Mouse (Mus musculus) cerebellum, postnatal 10 days (tissue): ENCODE data around the gene Prrt4.

ENCODE experiments used
- DNase-seq, 2 experiments: peaks; one replicate each; pipeline ENCODE4 v3.0.0; 2021; ENCODE audit warnings: mixed read lengths in 2 of 2

Gene Prrt4

DNA sequence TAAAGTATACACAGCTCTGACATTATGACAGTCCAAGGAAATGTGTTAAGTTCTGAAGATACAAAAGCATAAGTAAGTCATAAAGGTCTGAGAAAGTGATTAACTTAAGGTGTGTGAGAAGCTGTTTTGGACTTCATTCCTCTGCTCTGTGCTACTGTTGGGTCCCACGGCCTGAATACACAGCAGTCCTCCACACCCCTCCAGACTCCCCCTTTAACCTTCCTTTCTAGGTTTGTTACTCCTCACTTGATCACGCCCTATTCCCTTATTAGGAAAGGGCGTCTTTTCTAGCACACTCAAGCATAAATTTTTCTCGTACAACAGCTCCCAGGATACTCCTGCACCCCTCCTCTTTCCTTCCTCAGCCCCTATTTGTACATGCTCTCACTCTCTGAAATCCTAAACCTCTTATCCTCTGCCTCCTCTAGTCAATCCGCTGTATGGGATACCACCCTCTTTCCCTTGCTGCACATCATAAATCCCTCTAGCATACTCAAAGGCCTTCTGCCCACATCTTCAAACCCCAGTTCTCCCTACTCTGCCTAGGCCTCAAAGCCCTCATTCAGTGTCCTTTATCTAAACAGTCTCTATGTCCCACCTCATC, 31.9 kb downstream of the Prrt4 start:
- no peak for DNase-seq

DNA sequence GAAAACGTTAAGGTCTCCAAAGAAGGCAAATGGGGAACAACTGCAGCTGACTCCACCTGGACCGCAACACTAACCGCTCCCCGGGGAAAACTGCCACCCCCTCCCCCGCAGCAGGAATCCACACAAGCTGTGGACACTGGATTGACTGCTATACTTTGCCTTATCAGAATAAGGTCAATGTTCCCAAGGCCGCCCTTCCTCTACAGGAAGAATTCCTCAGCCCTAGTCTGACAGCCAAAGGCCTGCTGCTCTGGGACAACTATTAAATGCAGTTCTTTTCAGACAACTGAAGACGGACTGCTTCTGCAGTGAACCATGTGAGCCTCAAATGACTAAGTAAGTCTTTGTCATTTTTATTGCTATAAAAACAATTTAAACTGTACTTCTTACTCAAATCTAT, 32.7 kb downstream of the Prrt4 start:
- DNase-seq = peak in 1 of 2 experiments; percentile 12

DNA sequence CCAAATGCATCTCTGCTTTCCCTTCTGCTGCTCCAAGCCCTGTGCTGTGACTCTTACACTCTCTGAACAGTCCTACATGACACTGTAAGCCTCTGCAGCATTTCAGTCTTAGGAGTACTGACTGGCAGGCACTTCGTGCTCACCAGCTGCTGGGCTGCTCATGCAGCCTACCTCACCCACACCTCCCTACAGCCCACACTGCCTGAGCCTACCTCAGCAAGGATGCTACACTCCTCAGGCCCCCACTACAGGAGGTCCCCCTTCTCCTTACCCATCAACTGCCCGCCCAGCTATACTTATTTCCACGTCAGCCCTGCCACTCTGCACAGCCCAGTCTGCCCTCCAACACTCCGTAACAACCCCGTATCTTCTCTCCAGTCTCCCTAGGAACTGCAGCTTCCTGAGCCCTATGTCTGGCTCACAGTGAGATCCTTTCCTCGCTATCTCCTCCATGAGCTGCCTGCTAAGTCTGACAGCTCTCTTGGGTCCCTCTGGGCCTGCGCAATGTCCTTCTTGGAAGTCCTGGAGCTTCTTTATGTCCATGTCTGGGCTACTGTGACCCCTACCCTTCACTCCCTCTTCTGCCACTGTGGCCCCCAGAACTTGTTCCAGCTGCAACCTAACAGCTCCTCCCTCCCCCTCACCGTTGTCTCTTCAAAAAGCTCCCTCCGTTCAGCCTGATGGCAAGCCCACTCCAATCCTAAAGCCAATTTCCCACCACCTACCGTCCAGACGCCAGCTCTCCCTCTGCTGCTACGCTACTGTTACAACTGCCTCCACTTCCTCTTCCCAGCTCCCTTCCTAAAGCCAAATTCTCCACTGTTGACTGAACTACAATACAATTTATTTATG, 33.7 kb downstream of the Prrt4 start:
- DNase-seq = no peak

DNA sequence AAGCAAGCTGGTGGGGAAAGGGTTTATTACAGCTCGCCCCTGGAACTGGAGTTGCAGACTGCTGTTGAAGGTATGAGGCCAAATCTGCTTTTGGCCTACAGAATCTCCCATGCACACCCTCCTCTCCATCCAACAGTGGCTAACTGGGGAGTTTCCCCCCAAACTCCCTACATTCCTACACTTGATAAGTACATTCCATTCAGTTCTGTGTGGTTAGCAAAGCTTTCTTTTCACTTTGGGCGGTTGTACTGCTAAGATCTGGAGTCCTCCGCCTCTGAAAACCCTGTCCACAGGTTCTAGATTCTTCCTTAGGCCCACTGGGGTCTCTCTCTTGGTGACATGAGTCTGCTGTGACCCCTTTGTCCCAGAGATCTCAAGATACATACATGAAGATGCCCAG, 34.4 kb downstream of the Prrt4 start:
- DNase-seq = no peak

DNA sequence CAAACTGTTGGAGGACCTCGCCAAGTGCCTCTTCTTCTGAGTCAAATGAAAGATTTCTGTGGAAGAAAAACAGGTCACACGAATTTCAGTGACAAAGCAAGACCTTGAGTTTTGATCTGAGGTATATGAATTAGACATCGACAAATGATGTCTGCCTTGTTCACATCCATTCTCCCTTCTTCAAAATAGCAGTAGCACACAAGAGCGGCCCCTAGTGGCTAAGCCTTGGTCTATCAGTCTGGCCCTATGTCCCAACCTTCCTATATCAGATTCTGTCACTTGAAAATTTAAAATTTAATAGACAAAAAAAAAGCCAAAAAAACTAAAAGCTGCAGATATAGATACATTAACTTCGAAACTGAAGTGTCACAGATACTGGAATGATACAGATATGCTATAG, 35.8 kb downstream of the Prrt4 start:
- DNase-seq = peak; percentile 88 to 92

DNA sequence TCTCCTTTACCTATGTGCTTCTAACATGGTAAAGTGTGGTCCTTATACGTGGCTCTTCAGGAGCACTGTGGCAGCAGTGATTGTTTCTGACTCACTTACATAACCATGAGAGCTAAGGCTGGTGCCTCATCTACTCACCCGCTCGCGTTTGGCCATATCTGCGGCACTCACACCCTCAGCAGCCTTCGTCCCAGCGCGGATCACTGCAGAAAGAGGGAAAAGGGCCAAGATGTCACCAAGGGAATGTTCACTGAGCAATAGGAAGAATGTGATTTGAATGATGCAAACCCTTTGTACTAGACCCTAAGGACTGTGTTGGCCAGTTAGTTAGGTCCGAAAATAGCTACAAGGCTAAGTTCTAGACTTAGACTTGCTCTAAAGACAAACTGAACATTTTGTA, 41.9 kb downstream of the Prrt4 start:
- DNase-seq = no peak

DNA sequence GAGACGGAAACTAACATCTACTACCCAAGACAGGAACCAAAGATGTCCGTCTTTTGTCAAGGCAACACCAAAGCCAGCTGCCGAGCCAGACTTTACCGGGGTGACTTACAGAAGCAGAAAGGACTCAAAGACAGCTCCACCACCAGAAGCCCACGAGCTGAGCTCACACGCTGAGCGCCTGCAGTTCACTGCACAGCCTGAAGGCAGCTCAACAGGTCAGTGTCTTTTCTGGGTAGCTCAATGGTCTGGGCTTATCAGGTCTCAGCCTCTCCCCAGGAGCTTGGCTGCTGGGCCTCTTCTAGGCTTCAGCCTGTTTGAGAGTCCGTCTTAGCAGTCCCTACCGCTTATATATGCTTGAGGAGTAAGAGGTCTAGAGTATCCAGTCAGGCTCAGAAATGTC, 46.3 kb downstream of the Prrt4 start:
- no peak for DNase-seq

DNA sequence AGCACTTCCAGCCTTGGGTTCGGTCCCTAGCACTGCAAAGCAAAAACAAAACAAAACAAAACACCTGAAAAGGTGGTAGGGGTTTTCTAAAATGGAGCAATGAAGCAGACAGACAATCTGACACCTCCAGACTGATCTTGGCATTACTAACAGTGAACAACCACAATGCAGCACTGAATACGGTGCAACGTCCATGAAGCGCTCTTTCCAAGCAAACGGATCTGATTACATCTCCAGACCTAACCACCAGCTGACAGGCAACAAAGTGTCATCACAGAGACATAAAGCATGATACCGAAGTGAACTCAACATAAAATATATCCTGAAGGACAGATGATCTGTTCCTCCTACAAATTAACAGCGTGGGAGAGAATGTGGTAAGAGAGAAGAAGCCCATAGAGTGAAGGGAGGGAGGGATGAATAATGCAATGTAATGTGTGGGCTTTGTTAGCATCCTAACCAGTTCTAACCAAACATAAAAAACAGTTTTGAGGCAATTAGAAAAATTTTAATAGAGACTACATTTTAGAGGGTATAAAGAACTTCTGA, 52.4 kb downstream of the Prrt4 start:
- no peak for DNase-seq

DNA sequence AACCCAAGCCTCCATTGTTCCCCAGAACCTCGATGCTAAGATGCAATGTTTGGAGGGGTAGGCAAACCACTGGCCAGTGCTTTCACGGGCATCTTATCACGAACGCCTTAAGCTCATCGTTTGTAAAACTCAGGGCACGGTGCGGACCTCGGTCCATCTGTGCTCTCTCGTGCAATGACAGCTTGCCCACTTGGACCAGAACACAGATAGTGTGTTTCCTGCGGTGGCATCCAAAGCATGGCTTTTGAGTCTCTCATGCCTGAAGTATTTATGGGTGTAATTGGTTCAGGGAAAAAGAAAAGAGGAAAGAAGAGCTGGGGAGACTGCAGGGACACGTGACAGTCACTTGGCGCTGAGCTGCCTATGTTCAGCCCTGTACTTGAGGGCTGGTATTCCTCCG, 59.4 kb downstream of the Prrt4 start:
- peak; percentile 49 for DNase-seq
